Mouse (Mus musculus): Measurements from ENCODE around the gene AI854703. TPM values are rescaled to one million over a fixed set of nuclear protein-coding genes. Genes with fewer than 3 reads are reported as not detected.

Gene AI854703
- total RNA-seq, 1 experiment = 0.67 TPM

DNA sequence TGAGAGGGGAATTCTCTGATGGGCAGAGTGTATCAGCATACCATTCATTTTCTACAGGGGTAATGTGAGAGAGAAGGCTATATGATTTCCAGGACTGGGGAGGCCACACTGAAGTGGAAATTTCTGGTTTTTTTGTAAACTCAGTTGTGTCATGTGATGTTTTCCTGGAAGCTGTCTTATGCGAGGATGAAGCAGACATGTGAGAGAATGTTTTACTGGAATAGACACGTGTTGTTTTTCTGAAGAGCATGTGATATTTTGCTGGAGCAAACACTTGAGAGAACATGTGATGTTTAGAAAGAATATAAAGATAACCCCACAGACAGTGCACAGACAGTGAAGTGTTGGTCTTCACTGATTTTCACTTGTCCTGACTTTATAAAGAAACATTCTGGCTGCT, 12.0 kb downstream of the AI854703 start:
- in situ Hi-C loops (cut with MboI; ENCODE audit: low sequenced_read_pairs in 2 of 2, unreplicated experiment in 2 of 2) = no loop called here
- Histone ChIP-seq H3K4me1 (ENCODE audit: control insufficient read depth in 2 of 2, insufficient read depth in 2 of 2, low read length in 2 of 2, poor library complexity in 1 of 2) (no peaks in the 10 kb centered on the region), H3K27ac (ENCODE audit: insufficient read depth, low read depth, low read length, poor library complexity, severe bottlenecking) (no peak overlapping the region), H3K9me3 (ENCODE audit: control insufficient read depth, insufficient read depth, low read depth, low read length) (no peaks in the 10 kb centered on the region), H3K9ac (ENCODE audit: insufficient read depth, low read depth, low read length, poor library complexity, severe bottlenecking) (no peak overlapping the region), H3K4me3 (ENCODE audit: insufficient read depth in 1 of 2, low read depth in 1 of 2, low read length in 2 of 2, poor library complexity in 1 of 2, severe bottlenecking in 1 of 2) (no peak overlapping the region), H3K36me3 (ENCODE audit: control insufficient read depth, insufficient read depth, low read length, poor library complexity, severe bottlenecking) (no peaks in the 10 kb centered on the region)
- TF ChIP-seq MAFK (IDR thresholded peaks at IDR 0.05; ENCODE audit: insufficient read depth, low read depth, low read length) (no peak), HCFC1 (IDR thresholded peaks at IDR 0.05; ENCODE audit: borderline replicate concordance, insufficient read depth, low read length) (no peak), ZC3H11A (IDR thresholded peaks at IDR 0.05; ENCODE audit: borderline replicate concordance, low read depth, low read length) (no peak), CHD2 (IDR thresholded peaks at IDR 0.05; ENCODE audit: low read depth, low read length) (no peak), ZNF384 (IDR thresholded peaks at IDR 0.05; ENCODE audit: low read depth, low read length) (no peak)
- DNase-seq (ENCODE audit: low read depth, low spot score) = no peak

DNA sequence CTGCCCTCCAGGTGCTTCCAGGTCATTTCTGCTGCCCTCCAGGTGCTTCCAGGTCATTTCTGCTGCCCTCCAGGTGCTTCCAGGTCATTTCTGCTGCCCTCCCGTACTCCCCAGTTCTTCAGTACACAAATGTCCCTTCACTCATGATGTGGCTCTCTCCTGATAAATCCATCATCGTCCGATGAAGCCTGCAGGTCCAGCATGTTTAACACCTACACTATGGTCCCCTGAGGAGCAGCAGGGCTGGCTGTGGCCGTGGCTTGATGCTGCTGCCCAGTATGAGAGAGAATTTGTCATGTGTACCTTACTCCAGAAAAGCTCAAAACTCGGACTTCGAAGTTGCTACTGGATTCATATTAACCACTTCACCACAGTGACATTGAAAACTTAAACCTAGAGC, 14.8 kb downstream of the AI854703 start:
- H3K36me3 ChIP-seq (ENCODE audit: control insufficient read depth, insufficient read depth, low read length, poor library complexity, severe bottlenecking) = no peaks in the 10 kb centered on the region
- H3K27ac ChIP-seq (ENCODE audit: insufficient read depth, low read depth, low read length, poor library complexity, severe bottlenecking) = no peak overlapping the region
- H3K4me3 ChIP-seq (ENCODE audit: insufficient read depth in 1 of 2, low read depth in 1 of 2, low read length in 2 of 2, poor library complexity in 1 of 2, severe bottlenecking in 1 of 2) = no peak overlapping the region
- H3K4me1 ChIP-seq (ENCODE audit: control insufficient read depth in 2 of 2, insufficient read depth in 2 of 2, low read length in 2 of 2, poor library complexity in 1 of 2) = no peaks in the 10 kb centered on the region
- H3K9ac ChIP-seq (ENCODE audit: insufficient read depth, low read depth, low read length, poor library complexity, severe bottlenecking) = no peak overlapping the region
- H3K9me3 ChIP-seq (ENCODE audit: control insufficient read depth, insufficient read depth, low read depth, low read length) = no peaks in the 10 kb centered on the region
- DNase-seq (ENCODE audit: low read depth, low spot score) = no peak
- TF ChIP-seq ZNF384 (IDR thresholded peaks at IDR 0.05; ENCODE audit: low read depth, low read length) (no peak), HCFC1 (IDR thresholded peaks at IDR 0.05; ENCODE audit: borderline replicate concordance, insufficient read depth, low read length) (no peak)
- in situ Hi-C loops (cut with MboI; ENCODE audit: low sequenced_read_pairs in 2 of 2, unreplicated experiment in 2 of 2) = no loop called here

DNA sequence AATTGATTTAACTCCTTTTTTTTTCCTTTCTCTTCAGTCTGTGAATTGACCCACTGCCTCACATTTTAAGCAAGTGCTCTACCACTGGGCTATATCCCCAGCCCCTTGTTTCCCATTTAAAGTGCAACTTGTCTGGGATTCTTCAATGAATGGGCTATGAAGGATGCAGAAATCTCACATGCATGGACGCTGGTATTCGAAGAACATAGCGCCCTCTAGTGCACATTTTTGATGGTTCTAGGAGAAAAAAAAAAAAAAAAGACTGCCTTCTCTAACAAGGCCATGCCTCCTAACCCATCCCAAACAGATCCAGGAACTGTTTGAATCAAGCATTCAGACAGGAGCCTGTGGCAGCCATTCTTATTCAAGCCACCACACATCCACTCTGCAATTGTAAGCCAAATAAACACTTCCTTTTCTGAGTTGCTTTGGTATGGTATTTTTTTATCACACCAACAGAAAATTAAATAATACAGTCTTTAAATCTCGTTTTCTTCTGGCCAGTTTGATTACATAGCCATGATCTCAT, 16.3 kb downstream of the AI854703 start:
- Histone ChIP-seq H3K27ac (ENCODE audit: insufficient read depth, low read depth, low read length, poor library complexity, severe bottlenecking) (no peak overlapping the region), H3K36me3 (ENCODE audit: control insufficient read depth, insufficient read depth, low read length, poor library complexity, severe bottlenecking) (no peaks in the 10 kb centered on the region), H3K9me3 (ENCODE audit: control insufficient read depth, insufficient read depth, low read depth, low read length) (no peaks in the 10 kb centered on the region), H3K9ac (ENCODE audit: insufficient read depth, low read depth, low read length, poor library complexity, severe bottlenecking) (no peak overlapping the region), H3K4me3 (ENCODE audit: insufficient read depth in 1 of 2, low read depth in 1 of 2, low read length in 2 of 2, poor library complexity in 1 of 2, severe bottlenecking in 1 of 2) (no peak overlapping the region), H3K4me1 (ENCODE audit: control insufficient read depth in 2 of 2, insufficient read depth in 2 of 2, low read length in 2 of 2, poor library complexity in 1 of 2) (no peaks in the 10 kb centered on the region)
- DNase-seq (ENCODE audit: low read depth, low spot score) = peak; percentile 63
- in situ Hi-C loops (cut with MboI; ENCODE audit: low sequenced_read_pairs in 2 of 2, unreplicated experiment in 2 of 2) = no loop called here
- TF ChIP-seq CHD2 (IDR thresholded peaks at IDR 0.05; ENCODE audit: low read depth, low read length) = no peak
- peak; percentile 27; the same call in 1 of the 2 replicates for TF ChIP-seq ZC3H11A (IDR thresholded peaks at IDR 0.05; ENCODE audit: borderline replicate concordance, low read depth, low read length)
- no peak for TF ChIP-seq HCFC1 (IDR thresholded peaks at IDR 0.05; ENCODE audit: borderline replicate concordance, insufficient read depth, low read length)
- TF ChIP-seq MAFK (IDR thresholded peaks at IDR 0.05; ENCODE audit: insufficient read depth, low read depth, low read length) = peak; percentile 18; the same call in 1 of the 2 replicates
- TF ChIP-seq ZNF384 (IDR thresholded peaks at IDR 0.05; ENCODE audit: low read depth, low read length) = peak; percentile 100

DNA sequence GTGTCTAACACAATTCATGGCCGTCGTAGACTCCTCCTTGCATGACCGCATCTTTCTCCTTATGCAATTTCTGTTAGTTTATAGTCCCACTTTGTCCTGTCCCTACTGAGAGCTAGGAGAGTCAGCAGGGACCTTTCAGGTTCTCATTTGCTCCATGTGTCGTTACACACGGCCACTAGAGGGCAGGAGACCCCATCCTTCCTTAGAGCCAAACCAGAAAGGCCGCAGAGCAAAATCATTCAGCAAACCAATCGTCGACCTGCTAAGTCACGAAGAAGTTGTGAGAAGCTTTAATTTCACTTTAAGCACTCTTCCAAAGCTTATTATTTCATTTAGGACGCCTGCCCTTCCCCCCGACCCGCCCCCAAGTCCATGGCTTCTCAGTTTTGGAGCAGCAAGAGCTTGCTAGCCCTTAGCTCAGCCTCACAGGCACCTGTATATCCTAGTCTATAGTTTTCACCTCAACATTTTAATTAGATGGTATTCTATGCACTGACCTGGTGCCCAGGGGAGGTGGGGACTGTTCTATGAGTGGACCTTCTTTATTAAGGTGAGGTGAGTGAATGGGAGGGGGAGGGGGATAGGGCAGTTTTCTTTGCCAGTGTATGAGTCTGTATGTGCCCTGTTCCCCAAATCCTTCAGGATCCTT, 19.2 kb downstream of the AI854703 start:
- Histone ChIP-seq H3K27ac (ENCODE audit: insufficient read depth, low read depth, low read length, poor library complexity, severe bottlenecking) (no peak overlapping the region), H3K9ac (ENCODE audit: insufficient read depth, low read depth, low read length, poor library complexity, severe bottlenecking) (no peak overlapping the region), H3K36me3 (ENCODE audit: control insufficient read depth, insufficient read depth, low read length, poor library complexity, severe bottlenecking) (no peaks in the 10 kb centered on the region), H3K4me1 (ENCODE audit: control insufficient read depth in 2 of 2, insufficient read depth in 2 of 2, low read length in 2 of 2, poor library complexity in 1 of 2) (no peaks in the 10 kb centered on the region), H3K9me3 (ENCODE audit: control insufficient read depth, insufficient read depth, low read depth, low read length) (no peaks in the 10 kb centered on the region), H3K4me3 (ENCODE audit: insufficient read depth in 1 of 2, low read depth in 1 of 2, low read length in 2 of 2, poor library complexity in 1 of 2, severe bottlenecking in 1 of 2) (no peak overlapping the region)
- in situ Hi-C loops (cut with MboI; ENCODE audit: low sequenced_read_pairs in 2 of 2, unreplicated experiment in 2 of 2) = no loop called here
- TF ChIP-seq ZC3H11A (IDR thresholded peaks at IDR 0.05; ENCODE audit: borderline replicate concordance, low read depth, low read length) (peak; percentile 51), CHD2 (IDR thresholded peaks at IDR 0.05; ENCODE audit: low read depth, low read length) (no peak)
- peak; percentile 62 for DNase-seq (ENCODE audit: low read depth, low spot score)

DNA sequence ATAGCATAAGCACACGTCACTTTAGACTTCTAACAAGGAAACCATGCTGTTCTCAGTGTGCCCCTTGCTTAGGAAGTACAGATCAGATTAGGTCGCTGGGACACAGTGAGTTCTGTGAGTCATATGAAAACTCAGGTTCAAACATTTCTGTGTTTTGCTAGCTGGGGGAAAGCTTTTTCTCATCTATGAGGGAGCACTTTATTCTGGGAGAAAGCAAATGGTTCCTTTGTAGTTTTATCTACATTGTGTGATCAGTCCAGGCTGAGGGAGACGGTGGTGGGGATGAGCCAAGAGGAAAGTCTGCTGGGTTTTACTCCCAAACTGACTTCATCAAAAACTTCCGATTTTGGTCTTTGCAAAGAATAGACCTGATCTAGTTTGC, 19.7 kb downstream of the AI854703 start:
- Histone ChIP-seq H3K4me3 (ENCODE audit: insufficient read depth in 1 of 2, low read depth in 1 of 2, low read length in 2 of 2, poor library complexity in 1 of 2, severe bottlenecking in 1 of 2) (no peak overlapping the region), H3K36me3 (ENCODE audit: control insufficient read depth, insufficient read depth, low read length, poor library complexity, severe bottlenecking) (no peaks in the 10 kb centered on the region), H3K9me3 (ENCODE audit: control insufficient read depth, insufficient read depth, low read depth, low read length) (no peaks in the 10 kb centered on the region), H3K9ac (ENCODE audit: insufficient read depth, low read depth, low read length, poor library complexity, severe bottlenecking) (no peak overlapping the region), H3K27ac (ENCODE audit: insufficient read depth, low read depth, low read length, poor library complexity, severe bottlenecking) (no peak overlapping the region), H3K4me1 (ENCODE audit: control insufficient read depth in 2 of 2, insufficient read depth in 2 of 2, low read length in 2 of 2, poor library complexity in 1 of 2) (no peaks in the 10 kb centered on the region)
- in situ Hi-C loops (cut with MboI; ENCODE audit: low sequenced_read_pairs in 2 of 2, unreplicated experiment in 2 of 2) = no loop called here
- no peak for TF ChIP-seq CHD2 (IDR thresholded peaks at IDR 0.05; ENCODE audit: low read depth, low read length)
- TF ChIP-seq ZNF384 (IDR thresholded peaks at IDR 0.05; ENCODE audit: low read depth, low read length) = no peak
- TF ChIP-seq ZC3H11A (IDR thresholded peaks at IDR 0.05; ENCODE audit: borderline replicate concordance, low read depth, low read length) = no peak
- no peak for TF ChIP-seq HCFC1 (IDR thresholded peaks at IDR 0.05; ENCODE audit: borderline replicate concordance, insufficient read depth, low read length)
- no peak for TF ChIP-seq MAFK (IDR thresholded peaks at IDR 0.05; ENCODE audit: insufficient read depth, low read depth, low read length)
- DNase-seq (ENCODE audit: low read depth, low spot score) = no peak
